ENCODE assay signal across 10 mouse cellular contexts in the genomic region with DNA sequence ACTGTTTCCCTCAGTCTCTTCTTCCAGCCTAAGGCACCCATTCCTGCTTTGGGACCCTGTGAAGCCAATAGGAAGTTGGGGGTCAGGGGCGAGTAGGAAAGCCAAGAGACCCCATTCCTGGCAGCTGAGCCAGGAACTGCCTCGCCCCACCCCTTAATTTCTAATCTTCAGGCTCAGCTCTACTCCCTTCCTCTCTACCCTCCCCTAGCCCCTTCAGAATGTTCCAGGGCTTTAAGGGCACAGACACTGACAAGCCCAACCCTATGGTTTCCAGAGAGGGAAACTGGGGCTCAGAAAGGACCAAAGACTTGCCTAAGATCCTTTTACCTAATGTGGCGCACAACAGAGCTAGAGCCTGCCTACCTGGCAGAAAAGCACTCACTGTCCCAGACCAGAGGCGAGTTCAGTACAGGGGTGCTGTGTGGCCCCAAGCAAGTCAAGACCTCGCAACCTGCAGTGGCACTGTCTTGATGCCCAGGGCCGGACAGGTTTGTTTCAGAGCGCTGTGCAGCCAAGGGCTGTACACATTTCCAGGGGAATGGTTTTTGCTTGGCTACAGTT. TPM values are rescaled to one million over a fixed set of nuclear protein-coding genes. Genes with fewer than 3 reads are reported as not detected.
DNase-seq lines count a peak whose midpoint lies in the region; ATAC-seq and TF ChIP-seq lines count a peak whose summit lies in the region.
"Had no signal": no experiment of that assay in that cellular context is flagged by ENCODE, and none has a peak within 500 bp of the region (broad histone marks: within the 10 kb centered on the region; RNA-seq: fewer than 3 reads in every experiment).

No protein-coding gene starts in this region.

- no peak overlapping the region for H3K9ac ChIP-seq in forebrain, embryonic 12.5 days
- H3K9ac ChIP-seq in forebrain, embryonic 11.5 days (ENCODE audit: low read length) = no peak overlapping the region
- peak overlapping the region; percentile 30 for H3K9ac ChIP-seq in lung, embryonic 16.5 days (ENCODE audit: low read length)
- no peak overlapping the region for H3K9ac ChIP-seq in intestine, postnatal 0 days (ENCODE audit: low read depth, low read length)
- no peak overlapping the region; the same call in 1 of the 2 replicates for H3K9ac ChIP-seq in stomach, embryonic 15.5 days

- no peaks in the 10 kb centered on the region for H3K9me3 ChIP-seq in forebrain, embryonic 12.5 days
- no peaks in the 10 kb centered on the region for H3K9me3 ChIP-seq in forebrain, embryonic 11.5 days (ENCODE audit: control insufficient read depth, low read length)
- no peaks in the 10 kb centered on the region for H3K9me3 ChIP-seq in lung, embryonic 16.5 days (ENCODE audit: control insufficient read depth, low read length)
- no peaks in the 10 kb centered on the region for H3K9me3 ChIP-seq in intestine, postnatal 0 days (ENCODE audit: control insufficient read depth)
- H3K9me3 ChIP-seq in stomach, embryonic 15.5 days = no peaks in the 10 kb centered on the region
- H3K9me3 ChIP-seq: megakaryocyte, embryonic 14.5 days had no signal

- no peak overlapping the region for H3K27ac ChIP-seq in forebrain, embryonic 12.5 days
- H3K27ac ChIP-seq in forebrain, embryonic 11.5 days (ENCODE audit: low read depth, low read length) = no peak overlapping the region
- H3K27ac ChIP-seq in lung, embryonic 16.5 days (ENCODE audit: low read length) = no peak overlapping the region
- no peak overlapping the region for H3K27ac ChIP-seq in intestine, postnatal 0 days (ENCODE audit: low read depth, low read length)
- no peak overlapping the region for H3K27ac ChIP-seq in stomach, embryonic 15.5 days

- no peak for TF ChIP-seq CTCF in intestine, postnatal 0 days (IDR thresholded peaks at IDR 0.05; ENCODE audit: low read depth)

- no peak for DNase-seq in forebrain, embryonic 11.5 days (ENCODE audit: low spot score)
- no peak for DNase-seq in lung, postnatal 10 days
- no peak for DNase-seq in cerebellum, postnatal 10 days
- DNase-seq in frontal cortex, adult 2 months (ENCODE audit: extremely low spot score in 1 of 2, low spot score in 1 of 2) = no peak
- DNase-seq: heart, postnatal 14 days had no signal

- peaks cover 34% of the 10 kb centered on the region for H3K27me3 ChIP-seq in forebrain, embryonic 12.5 days
- H3K27me3 ChIP-seq in forebrain, embryonic 11.5 days (ENCODE audit: control insufficient read depth, insufficient read depth, low read length) = peaks cover 13% of the 10 kb centered on the region
- H3K27me3 ChIP-seq in lung, embryonic 16.5 days (ENCODE audit: control insufficient read depth, insufficient read depth, low read depth, low read length) = peaks cover 5% of the 10 kb centered on the region; the same call in 1 of the 2 replicates
- 0 out of 2 replicates have a peak, but pooled peaks cover 10% of the 10 kb centered on the region for H3K27me3 ChIP-seq in intestine, postnatal 0 days (replicated peaks; ENCODE audit: control insufficient read depth, insufficient read depth, low read length)
- H3K27me3 ChIP-seq in stomach, embryonic 15.5 days (replicated peaks) = 0 out of 2 replicates have a peak, but pooled peaks cover 3% of the 10 kb centered on the region

- peak overlapping the region; percentile 3 for H3K4me3 ChIP-seq in forebrain, embryonic 12.5 days (replicated peaks)
- no peak overlapping the region for H3K4me3 ChIP-seq in forebrain, embryonic 11.5 days (ENCODE audit: low read depth, low read length)
- H3K4me3 ChIP-seq in lung, embryonic 16.5 days (ENCODE audit: low read length) = no peak overlapping the region
- H3K4me3 ChIP-seq in intestine, postnatal 0 days (ENCODE audit: low read depth, low read length) = no peak overlapping the region
- 0 out of 2 replicates have a peak overlapping the region, but pooled peaks have one; percentile 9 for H3K4me3 ChIP-seq in stomach, embryonic 15.5 days (replicated peaks)
- H3K4me3 ChIP-seq: megakaryocyte, embryonic 14.5 days had no signal

- 47% methylated on average over 7 of the region's 7 CpGs for WGBS in forebrain, embryonic 12.5 days
- 52% methylated on average over 7 of the region's 7 CpGs for WGBS in forebrain, embryonic 11.5 days
- WGBS in lung, embryonic 16.5 days = 51% methylated on average over 7 of the region's 7 CpGs
- whole genome bisulfite sequencing in intestine, postnatal 0 days = 55% methylated on average over 7 of the region's 7 CpGs
- WGBS in stomach, embryonic 15.5 days = 53% methylated on average over 7 of the region's 7 CpGs

- peak overlapping the region; percentile 17; the same call in 1 of the 2 replicates for H3K4me2 ChIP-seq in forebrain, embryonic 12.5 days
- H3K4me2 ChIP-seq in forebrain, embryonic 11.5 days (ENCODE audit: low read depth, low read length, severe bottlenecking) = no peak overlapping the region; the same call in 1 of the 2 replicates
- 0 out of 2 replicates have a peak overlapping the region, but pooled peaks have one; percentile 22 for H3K4me2 ChIP-seq in lung, embryonic 16.5 days (ENCODE audit: low read depth, low read length)
- peak overlapping the region; percentile 48 for H3K4me2 ChIP-seq in intestine, postnatal 0 days (replicated peaks; ENCODE audit: low read depth)
- H3K4me2 ChIP-seq in stomach, embryonic 15.5 days = peak overlapping the region; percentile 43

- H3K4me1 ChIP-seq in forebrain, embryonic 12.5 days = no peaks in the 10 kb centered on the region
- no peaks in the 10 kb centered on the region for H3K4me1 ChIP-seq in forebrain, embryonic 11.5 days (replicated peaks; ENCODE audit: control insufficient read depth, insufficient read depth, low read length)
- H3K4me1 ChIP-seq in lung, embryonic 16.5 days (replicated peaks; ENCODE audit: control insufficient read depth, insufficient read depth, low read length) = 0 out of 2 replicates have a peak, but pooled peaks cover 6% of the 10 kb centered on the region
- H3K4me1 ChIP-seq in intestine, postnatal 0 days (replicated peaks; ENCODE audit: control insufficient read depth, insufficient read depth, low read length) = no peaks in the 10 kb centered on the region
- peaks cover 11% of the 10 kb centered on the region for H3K4me1 ChIP-seq in stomach, embryonic 15.5 days

- ATAC-seq in forebrain, embryonic 12.5 days (ENCODE audit: low FRiP score) = no peak
- ATAC-seq in forebrain, embryonic 11.5 days (replicated peaks; ENCODE audit: low FRiP score) = no peak
- ATAC-seq in lung, embryonic 16.5 days (ENCODE audit: low read depth) = 0 out of 2 replicates have a peak, but pooled peaks have one; percentile 32
- ATAC-seq in intestine, postnatal 0 days = no peak
- 0 out of 2 replicates have a peak, but pooled peaks have one; percentile 50 for ATAC-seq in stomach, embryonic 15.5 days (ENCODE audit: insufficient read depth, low FRiP score, low read depth)

- no peaks in the 10 kb centered on the region for H3K36me3 ChIP-seq in forebrain, embryonic 12.5 days (replicated peaks)
- H3K36me3 ChIP-seq in forebrain, embryonic 11.5 days (ENCODE audit: control insufficient read depth, insufficient read depth, low read length) = no peaks in the 10 kb centered on the region
- H3K36me3 ChIP-seq in lung, embryonic 16.5 days (ENCODE audit: control insufficient read depth, insufficient read depth, low read length) = no peaks in the 10 kb centered on the region
- no peaks in the 10 kb centered on the region for H3K36me3 ChIP-seq in intestine, postnatal 0 days (ENCODE audit: control insufficient read depth, insufficient read depth)
- no peaks in the 10 kb centered on the region for H3K36me3 ChIP-seq in stomach, embryonic 15.5 days

RNA-seq across cellular contexts. Expression of gene Rhd, which starts 5.6 kb away (rescaled TPM):
- polyA plus RNA-seq in forebrain, embryonic 12.5 days (2016; fragmentation: Nextera tagmentation; extraction: Ambion mirVana) = 6.0 and 7.5 TPM in 2 replicates
- polyA plus RNA-seq in forebrain, embryonic 11.5 days (2014; fragmentation: Nextera tagmentation; extraction: Ambion mirVana) = 15.9 and 21.6 TPM in 2 replicates
- polyA plus RNA-seq in lung, embryonic 16.5 days (2015; fragmentation: Nextera tagmentation; extraction: Ambion mirVana) = 2.0 and 6.2 TPM in 2 replicates
- 0.10 and 0.16 TPM in 2 replicates for polyA plus RNA-seq in intestine, postnatal 0 days (2015; fragmentation: Nextera tagmentation; extraction: Ambion mirVana)
- polyA plus RNA-seq in stomach, embryonic 15.5 days (2015; fragmentation: Nextera tagmentation; extraction: Ambion mirVana) = 18.4 and 39.4 TPM in 2 replicates
- 0.08 and 0.24 TPM in 2 replicates for polyA plus RNA-seq in frontal cortex, adult 2 months (2012; rRNA removed)

RNA-seq across cellular contexts. Expression of gene Maco1, which starts 16.8 kb away (rescaled TPM):
- 76.8 and 79.9 TPM in 2 replicates for polyA plus RNA-seq in forebrain, embryonic 12.5 days (2016; fragmentation: Nextera tagmentation; extraction: Ambion mirVana)
- polyA plus RNA-seq in forebrain, embryonic 11.5 days (2014; fragmentation: Nextera tagmentation; extraction: Ambion mirVana) = 43.2 and 47.5 TPM in 2 replicates
- polyA plus RNA-seq in lung, embryonic 16.5 days (2015; fragmentation: Nextera tagmentation; extraction: Ambion mirVana) = 35.9 and 36.3 TPM in 2 replicates
- polyA plus RNA-seq in intestine, postnatal 0 days (2015; fragmentation: Nextera tagmentation; extraction: Ambion mirVana) = 18.5 and 19.0 TPM in 2 replicates
- 38.2 and 41.5 TPM in 2 replicates for polyA plus RNA-seq in stomach, embryonic 15.5 days (2015; fragmentation: Nextera tagmentation; extraction: Ambion mirVana)
- 46.6 and 52.5 TPM in 2 replicates for polyA plus RNA-seq in frontal cortex, adult 2 months (2012; rRNA removed)

RNA-seq across cellular contexts. Expression of gene Tmem50a, which starts 44.9 kb away (rescaled TPM):
- 138 and 139 TPM in 2 replicates for polyA plus RNA-seq in forebrain, embryonic 12.5 days (2016; fragmentation: Nextera tagmentation; extraction: Ambion mirVana)
- 114 and 117 TPM in 2 replicates for polyA plus RNA-seq in forebrain, embryonic 11.5 days (2014; fragmentation: Nextera tagmentation; extraction: Ambion mirVana)
- 188 and 193 TPM in 2 replicates for polyA plus RNA-seq in lung, embryonic 16.5 days (2015; fragmentation: Nextera tagmentation; extraction: Ambion mirVana)
- polyA plus RNA-seq in intestine, postnatal 0 days (2015; fragmentation: Nextera tagmentation; extraction: Ambion mirVana) = 129 and 136 TPM in 2 replicates
- 167 and 170 TPM in 2 replicates for polyA plus RNA-seq in stomach, embryonic 15.5 days (2015; fragmentation: Nextera tagmentation; extraction: Ambion mirVana)
- polyA plus RNA-seq in frontal cortex, adult 2 months (2012; rRNA removed) = 151 TPM in 2 replicates

RNA-seq across cellular contexts. Expression of gene Rsrp1, which starts 53.5 kb away (rescaled TPM):
- polyA plus RNA-seq in forebrain, embryonic 12.5 days (2016; fragmentation: Nextera tagmentation; extraction: Ambion mirVana) = 478 and 490 TPM in 2 replicates
- polyA plus RNA-seq in forebrain, embryonic 11.5 days (2014; fragmentation: Nextera tagmentation; extraction: Ambion mirVana) = 332 and 356 TPM in 2 replicates
- polyA plus RNA-seq in lung, embryonic 16.5 days (2015; fragmentation: Nextera tagmentation; extraction: Ambion mirVana) = 454 and 489 TPM in 2 replicates
- 252 and 263 TPM in 2 replicates for polyA plus RNA-seq in intestine, postnatal 0 days (2015; fragmentation: Nextera tagmentation; extraction: Ambion mirVana)
- polyA plus RNA-seq in stomach, embryonic 15.5 days (2015; fragmentation: Nextera tagmentation; extraction: Ambion mirVana) = 500 and 512 TPM in 2 replicates
- polyA plus RNA-seq in frontal cortex, adult 2 months (2012; rRNA removed) = 742 and 753 TPM in 2 replicates

Comparison
In these comparisons a context has a peak if more than half of its experiments do, and no peak if none do; other contexts are left out.
1. H3K4me3 ChIP-seq: peak in forebrain, embryonic 12.5 days (single experiment) and stomach, embryonic 15.5 days (single experiment); none in forebrain, embryonic 11.5 days (single experiment), lung, embryonic 16.5 days (single experiment) and intestine, postnatal 0 days (single experiment).
2. ATAC-seq: peak in lung, embryonic 16.5 days (single experiment) and stomach, embryonic 15.5 days (single experiment); none in forebrain, embryonic 12.5 days (single experiment), forebrain, embryonic 11.5 days (single experiment) and intestine, postnatal 0 days (single experiment).